Mouse (Mus musculus) olfactory bulb, adult 2 months (tissue): ENCODE measurements around the gene Myo19. TPM values are rescaled to one million over a fixed set of nuclear protein-coding genes. Genes with fewer than 3 reads are reported as not detected.

Source experiments
- H3K27ac ChIP-seq: fragments of 200-500 bp; 2 replicates; pipeline ENCODE4 v1.5.1; 2012; ENCODE audit warnings: low read depth, low read length; ENCODE audit not compliant: insufficient read depth
- H3K4me1 ChIP-seq: fragments of 200-500 bp; 2 replicates; pipeline ENCODE4 v1.6.1; 2012; ENCODE audit warnings: low read length; ENCODE audit not compliant: control insufficient read depth, insufficient read depth
- H3K4me3 ChIP-seq: fragments of 200-500 bp; 2 replicates; pipeline ENCODE4 v1.5.1; 2012; ENCODE audit warnings: mild to moderate bottlenecking, low read depth, low read length, moderate library complexity; ENCODE audit not compliant: insufficient read depth
- CTCF ChIP-seq: fragments of 200-500 bp; IDR thresholded peaks from 2 replicates; pipeline ENCODE4 v1.5.1; 2012; ENCODE audit warnings: low read depth, mild to moderate bottlenecking, low read length, moderate library complexity; ENCODE audit not compliant: insufficient read depth
- POLR2A ChIP-seq: fragments of 200-500 bp; IDR thresholded peaks from 2 replicates; pipeline ENCODE4 v1.6.1; 2012; ENCODE audit warnings: mild to moderate bottlenecking, low read depth, low read length, moderate library complexity; ENCODE audit not compliant: insufficient read depth
- WGBS: fragments of 180-500 bp; shearing (Covaris S2); methylation state at CpG from one replicate; pipeline ENCODE4 v1.1.7; 2018; 5-methylcytosine and 5-hydroxymethylcytosine counted together
- polyA plus RNA-seq: library from polyadenylated mRNA; stranded (reverse); fragments of >200 nt; gene quantifications from 2 replicates; pipeline ENCODE4 v1.2.4, GENCODE M21; 2012; ENCODE audit warnings: low replicate concordance; ENCODE audit not compliant: missing spikeins, insufficient read depth, insufficient read length

The Myo19 gene
- polyA plus RNA-seq, 1 experiment: not detected

DNA sequence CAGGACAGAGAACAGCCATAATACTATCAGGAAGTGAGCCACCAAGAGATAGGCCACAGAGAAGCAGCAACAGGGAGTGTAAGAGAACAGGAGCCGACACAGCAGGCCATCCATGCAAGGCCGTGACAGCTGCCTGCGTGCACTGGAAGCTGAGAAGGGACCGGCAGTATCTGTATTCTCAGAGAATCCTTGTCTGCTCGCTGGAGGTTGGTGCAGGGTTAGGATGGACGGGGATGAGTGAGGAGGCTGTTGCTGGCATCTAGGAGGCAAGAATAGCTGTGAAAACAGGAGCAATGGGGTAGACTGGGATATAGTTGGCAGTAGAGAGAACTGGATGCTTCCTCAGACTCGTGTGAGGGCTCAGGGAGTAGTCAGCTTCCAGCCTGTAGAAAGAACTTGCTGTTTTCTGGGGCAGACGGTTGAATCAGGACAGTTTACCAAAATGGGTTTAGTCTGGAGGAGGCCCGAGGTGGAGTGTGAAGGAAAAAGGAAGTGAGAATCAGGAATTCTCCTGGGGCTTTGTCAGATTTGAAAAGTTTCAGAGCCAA lies 24.7 kb downstream of the Myo19 start:
- no peaks in the 10 kb centered on the region for H3K4me1 ChIP-seq
- TF ChIP-seq POLR2A (no peak), CTCF (no peak)
- WGBS: 89% methylated on average over 9 of the region's 9 CpGs
- no peak overlapping the region for H3K27ac ChIP-seq
- H3K4me3 ChIP-seq: no peak overlapping the region

DNA sequence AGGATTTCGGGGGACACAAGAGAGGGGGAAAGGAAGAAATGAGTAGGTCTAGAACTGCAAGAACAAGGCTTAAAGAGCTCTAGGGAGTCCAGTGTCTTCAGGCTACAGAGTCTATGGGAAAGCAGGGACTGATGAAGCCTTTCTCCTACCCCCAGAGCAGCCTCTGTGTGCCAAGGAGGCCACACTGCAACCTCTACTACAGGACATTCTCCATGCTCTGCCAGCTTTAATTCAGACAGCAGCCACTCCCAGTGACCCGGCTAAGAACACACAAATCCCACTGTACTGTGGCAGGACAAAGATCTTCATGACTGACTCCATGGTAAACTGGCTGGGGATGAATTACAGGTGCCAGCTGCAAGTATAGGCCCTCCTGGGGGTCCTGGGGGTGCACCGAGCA lies 27.1 kb downstream of the Myo19 start:
- 79% methylated on average over 3 of the region's 3 CpGs for WGBS
- Histone ChIP-seq H3K27ac (no peak overlapping the region), H3K4me3 (no peak overlapping the region), H3K4me1 (no peaks in the 10 kb centered on the region)
- no peak for TF ChIP-seq CTCF
- TF ChIP-seq POLR2A: no peak

GRCm38 (mm10) chr11:84908480-84908879 lies 28.5 kb downstream of the Myo19 start:
- Histone ChIP-seq H3K4me1 (no peaks in the 10 kb centered on the region), H3K4me3 (no peak overlapping the region), H3K27ac (no peak overlapping the region)
- TF ChIP-seq CTCF (no peak), POLR2A (no peak)
- WGBS: 90% methylated on average over 6 of the region's 6 CpGs

- TF ChIP-seq POLR2A (no peak), CTCF (no peak)
- Histone ChIP-seq H3K27ac (no peak overlapping the region), H3K4me1 (peaks cover 9% of the 10 kb centered on the region; the same call in 1 of the 2 replicates), H3K4me3 (no peak overlapping the region)
- 25% methylated on average over 4 of the region's 4 CpGs for WGBS
Measured at GRCm38 (mm10) chr11:84910411-84910810, 30.5 kb downstream of the Myo19 start.

DNA sequence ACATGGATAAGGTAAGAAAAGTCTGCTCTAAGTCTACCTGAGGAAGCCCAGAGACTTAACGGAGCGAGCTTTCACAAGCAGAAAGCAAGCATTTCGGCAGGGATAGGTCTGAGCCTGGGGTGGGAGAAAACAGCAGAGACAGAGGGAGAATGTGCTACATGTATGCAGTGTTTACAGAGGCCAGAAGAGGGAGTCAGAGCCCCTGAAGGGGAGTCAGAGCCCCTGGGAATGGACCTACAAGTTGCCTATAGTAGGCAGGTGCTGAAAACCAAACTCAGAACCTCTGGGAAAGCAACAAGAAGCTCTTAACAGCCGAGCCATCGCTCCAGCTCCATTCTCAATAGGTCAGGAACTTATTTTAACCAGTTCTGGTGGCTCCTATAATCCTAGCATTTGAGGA lies 34.7 kb downstream of the Myo19 start:
- no peak for TF ChIP-seq POLR2A
- TF ChIP-seq CTCF: no peak
- H3K27ac ChIP-seq: no peak overlapping the region
- H3K4me3 ChIP-seq: no peak overlapping the region
- H3K4me1 ChIP-seq: peaks cover 9% of the 10 kb centered on the region; the same call in 1 of the 2 replicates
- WGBS: 84% methylated on average over 5 of the region's 5 CpGs

DNA sequence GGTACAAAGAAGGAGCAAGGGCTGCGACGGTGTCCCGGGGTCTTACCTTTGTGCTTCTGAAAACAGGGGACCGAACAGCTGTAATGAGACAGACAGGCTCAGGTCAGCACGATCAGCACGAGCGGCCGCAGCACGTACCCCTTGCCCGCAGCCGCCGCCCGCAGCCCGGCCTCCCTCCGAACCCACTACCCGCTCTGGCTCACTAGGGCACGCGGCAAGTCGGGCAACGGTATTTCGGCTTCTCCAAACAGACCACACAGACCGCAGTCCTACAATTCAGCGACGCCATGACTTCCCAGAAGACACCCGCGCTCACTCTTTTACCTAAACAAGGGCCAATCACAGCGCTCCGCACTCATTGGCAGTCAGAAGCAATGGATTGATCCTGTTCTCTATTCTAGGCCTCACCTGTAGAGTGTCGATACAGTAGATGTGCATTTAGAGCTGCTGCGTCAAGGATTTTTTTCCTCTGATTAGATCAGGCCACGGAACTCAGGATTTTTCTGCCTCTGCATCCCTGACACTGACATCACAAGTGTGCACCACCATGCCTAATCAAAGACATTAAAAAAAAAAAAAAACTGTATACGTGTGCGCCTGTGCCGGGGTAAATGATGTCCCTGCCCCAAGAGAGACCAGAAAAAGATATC lies 36.2 kb downstream of the Myo19 start, which contains the start of gene Znhit3:
Gene Znhit3 (minus strand): TSS at position 314 of the 650 bp plus-strand sequence.
- Histone ChIP-seq H3K27ac (no peak within 1 kb of the TSS), H3K4me3 (peak within 1 kb of the TSS; percentile 61), H3K4me1 (peaks cover 9% of the 10 kb centered on the region; the same call in 1 of the 2 replicates)
- TF ChIP-seq CTCF (no peak), POLR2A (peak; percentile 51; the same call in 1 of the 2 replicates)
- 2% methylated on average over 34 of the region's 34 CpGs for WGBS

DNA sequence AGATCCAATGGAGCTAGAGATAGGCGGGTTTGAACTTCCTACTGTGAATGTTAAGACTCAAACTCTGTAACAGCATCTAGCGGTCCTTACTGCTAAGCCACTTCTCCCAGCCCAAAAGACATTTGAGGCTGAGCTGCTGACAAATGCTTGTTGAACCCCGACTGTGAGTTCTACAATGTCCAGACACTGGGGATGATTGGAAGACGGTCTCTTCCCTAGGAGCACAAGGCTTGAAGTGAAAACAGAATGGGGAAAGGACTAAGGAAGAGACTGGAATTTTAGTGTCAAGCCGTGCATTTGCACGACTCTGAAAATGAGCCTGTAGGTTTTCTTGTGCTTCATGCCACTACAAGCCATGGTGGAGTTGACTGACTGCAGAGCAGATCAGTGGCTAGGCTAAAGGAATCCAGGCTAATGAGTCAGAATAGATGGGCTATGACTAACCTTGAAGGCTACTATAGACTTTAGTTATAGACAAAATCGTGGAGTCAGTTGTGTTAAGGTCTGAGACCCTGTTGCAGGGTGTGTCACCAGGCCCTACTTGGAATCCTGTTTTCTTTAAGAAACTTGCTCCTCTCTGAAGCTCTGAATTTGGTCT lies 36.9 kb downstream of the Myo19 start:
- no peak for TF ChIP-seq CTCF
- TF ChIP-seq POLR2A: no peak
- Histone ChIP-seq H3K4me3 (no peak overlapping the region; the same call in 1 of the 2 replicates), H3K27ac (no peak overlapping the region), H3K4me1 (peaks cover 9% of the 10 kb centered on the region; the same call in 1 of the 2 replicates)
- WGBS: 53% methylated on average over 7 of the region's 7 CpGs

- no peak overlapping the region for H3K27ac ChIP-seq
- TF ChIP-seq CTCF: peak; percentile 95
- no peak for TF ChIP-seq POLR2A
- H3K4me1 ChIP-seq: peaks cover 9% of the 10 kb centered on the region; the same call in 1 of the 2 replicates
- H3K4me3 ChIP-seq: no peak overlapping the region
- 3% methylated on average over 16 of the region's 16 CpGs for WGBS
Measured at GRCm38 (mm10) chr11:84918425-84918824, 38.5 kb downstream of the Myo19 start.

DNA sequence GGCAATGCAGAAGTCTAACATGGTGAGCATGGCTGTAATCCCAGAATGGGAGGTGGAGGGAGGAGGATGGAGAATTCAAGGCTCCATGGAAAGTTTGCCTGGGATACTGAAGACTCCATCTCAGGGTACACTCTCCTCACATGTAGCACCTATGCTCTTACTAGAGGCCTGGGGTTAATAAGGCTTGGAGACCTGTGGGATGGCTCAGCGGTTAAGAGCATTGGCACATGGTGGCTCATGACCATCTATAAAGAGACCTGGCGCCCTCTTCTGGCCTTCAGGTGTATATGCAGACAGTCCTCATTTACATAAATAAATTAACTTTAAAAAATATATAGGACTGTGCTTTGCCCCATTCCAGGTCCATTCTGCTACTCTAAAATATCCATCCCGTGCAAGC lies 39.3 kb downstream of the Myo19 start:
- TF ChIP-seq CTCF: no peak
- TF ChIP-seq POLR2A: no peak
- no peak overlapping the region for H3K27ac ChIP-seq
- H3K4me1 ChIP-seq: peaks cover 6% of the 10 kb centered on the region; the same call in 1 of the 2 replicates
- WGBS: 22% methylated on average over 3 of the region's 3 CpGs
- no peak overlapping the region for H3K4me3 ChIP-seq
